Mouse (Mus musculus) common myeloid progenitor, adult 5-6 weeks (primary cell): ENCODE measurements around the gene AI837181. TPM values are rescaled to one million over a fixed set of nuclear protein-coding genes. Genes with fewer than 3 reads are reported as not detected.

ENCODE experiments used
- ATAC-seq: replicated peaks from 2 replicates; pipeline ENCODE4 v1.8.0; 2016; ENCODE audit warnings: low read depth, mild to moderate bottlenecking, moderate TSS enrichment, inconsistent platforms; ENCODE audit not compliant: poor library complexity, severe bottlenecking
- total RNA-seq: library from RNA; stranded (forward); fragments of 200-1000, 187-1606 nt; gene quantifications from 2 replicates; pipeline ENCODE4 v1.2.3, GENCODE M21; 2017

Gene AI837181
- total RNA-seq, 1 experiment from 2014 or later: 9.2 TPM

DNA sequence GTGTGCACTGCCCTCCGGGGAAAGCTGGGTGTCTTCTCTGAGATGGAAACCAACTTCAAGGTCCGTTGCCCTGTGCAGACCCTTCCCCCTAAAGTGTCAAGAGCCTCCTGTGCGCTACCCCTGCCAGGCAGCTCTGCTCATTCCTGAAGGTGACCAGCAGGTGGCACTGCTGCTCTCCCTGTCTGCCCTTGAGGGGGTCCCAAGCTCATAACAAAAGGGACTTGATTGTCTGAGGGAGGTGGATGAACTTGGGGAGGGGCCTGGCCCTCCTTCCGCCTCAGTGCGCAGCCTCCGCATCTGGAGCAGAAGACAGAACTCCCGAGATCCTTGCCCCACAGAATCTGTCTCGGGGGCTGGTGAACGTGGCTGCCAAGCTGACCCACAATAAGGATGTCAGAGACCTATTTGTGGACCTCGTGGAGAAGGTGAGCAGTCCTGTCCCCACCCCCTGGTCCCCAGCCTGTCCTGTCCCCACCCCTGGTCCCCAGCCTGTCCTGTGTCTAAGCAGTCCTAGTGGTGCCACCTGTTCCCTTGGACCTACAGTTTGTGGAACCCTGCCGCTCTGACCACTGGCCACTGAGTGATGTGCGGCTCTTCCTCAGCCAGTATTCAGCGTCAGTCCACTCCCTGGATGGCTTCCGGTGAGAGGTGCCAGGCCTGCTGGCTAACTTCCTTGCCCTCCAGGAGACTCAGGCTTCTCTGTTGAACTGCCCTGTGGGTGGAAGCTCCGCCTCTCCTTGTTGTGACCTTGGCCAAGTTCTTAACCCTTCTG, 39.0 kb downstream of the AI837181 start:
- ATAC-seq: no peak

DNA sequence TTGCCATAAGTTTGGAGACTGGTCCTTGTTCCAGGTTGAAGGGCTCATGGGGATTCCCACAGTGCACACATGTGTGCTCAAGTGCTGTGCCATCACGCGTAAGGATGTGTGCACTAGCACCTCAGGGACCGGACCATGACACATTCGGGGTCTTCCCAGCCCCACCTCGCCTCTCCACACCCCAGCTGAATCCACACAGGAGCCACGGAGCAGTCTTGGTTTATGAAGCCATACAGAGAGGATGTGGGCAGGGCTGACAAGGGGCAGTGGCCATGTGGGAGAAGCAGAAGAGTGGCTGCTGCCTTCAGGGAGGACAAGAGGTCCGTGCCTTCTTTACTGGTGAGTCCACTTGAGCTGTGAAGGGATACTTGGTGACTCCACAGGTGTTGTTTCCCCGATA, 40.1 kb downstream of the AI837181 start:
- no peak for ATAC-seq

DNA sequence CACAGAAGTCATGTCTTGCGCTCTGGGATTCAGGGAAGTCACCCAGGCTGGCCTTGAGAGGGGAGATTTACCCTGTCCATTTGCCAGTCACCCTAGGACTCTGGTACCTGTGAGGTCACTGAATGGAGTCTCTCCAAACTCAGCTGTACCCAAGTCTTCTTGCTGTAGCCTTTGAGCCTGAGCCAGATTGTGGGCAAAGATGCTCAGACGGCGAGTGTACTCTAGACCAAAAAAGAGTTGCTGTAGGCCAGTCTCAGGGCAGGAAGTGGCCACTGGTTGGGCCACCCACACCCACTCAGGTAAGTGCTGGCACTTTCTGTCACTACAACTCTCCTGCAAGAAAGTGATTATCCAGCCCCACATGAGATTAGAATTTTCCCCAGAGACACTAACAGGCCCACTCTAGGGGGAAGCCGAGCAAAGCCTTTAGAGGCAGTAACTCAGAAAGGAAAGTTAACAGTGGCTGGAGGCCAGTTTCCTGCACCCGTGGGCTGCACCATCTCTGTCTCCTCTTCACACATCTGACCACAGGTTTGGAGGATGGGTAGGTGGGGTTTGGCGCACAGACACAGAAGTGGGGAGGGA, 42.1 kb downstream of the AI837181 start:
- no peak for ATAC-seq

DNA sequence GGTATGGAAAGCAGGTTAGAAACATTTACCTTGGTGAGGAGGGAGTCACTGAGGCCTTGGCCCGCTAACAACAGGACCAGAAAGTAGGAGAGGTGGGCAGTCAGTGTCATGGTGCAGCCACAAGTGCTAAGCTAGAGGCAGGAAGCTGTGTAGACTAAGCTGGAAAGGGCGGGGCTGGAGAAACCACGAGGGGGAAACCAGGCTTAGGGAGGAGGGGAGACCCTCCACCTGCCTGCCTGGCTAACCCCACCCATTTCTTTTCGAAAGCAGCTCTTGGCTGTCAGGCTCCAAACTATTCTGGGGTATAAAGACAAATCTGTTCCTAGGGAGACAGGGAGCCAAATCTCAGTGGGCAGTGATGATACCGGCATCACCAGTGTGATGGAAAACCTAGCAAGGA, 43.4 kb downstream of the AI837181 start, which contains the start of gene Ctsw:
Ctsw (minus strand) TSS at position 134 of the 400 bp plus-strand sequence.
- ATAC-seq: peak; percentile 67

DNA sequence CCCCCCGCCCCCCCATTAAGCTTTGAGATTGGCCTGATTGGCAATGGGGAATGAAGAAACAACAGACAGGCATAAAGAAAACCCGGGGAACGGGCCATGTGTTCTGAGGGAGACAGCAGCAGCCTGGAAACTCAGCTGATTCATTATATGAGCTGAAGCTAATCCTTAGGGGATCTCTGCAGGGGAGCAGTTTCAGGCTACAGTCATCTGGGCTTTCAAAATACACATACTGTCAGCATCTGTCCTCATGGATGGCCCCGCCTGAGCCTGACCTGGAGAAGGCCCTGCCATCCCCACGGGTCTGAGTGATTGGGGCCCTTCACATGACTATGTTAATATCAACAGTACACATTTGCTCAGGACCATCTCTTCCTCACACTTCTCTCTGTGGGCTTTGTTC, 46.9 kb downstream of the AI837181 start:
- ATAC-seq: no peak

DNA sequence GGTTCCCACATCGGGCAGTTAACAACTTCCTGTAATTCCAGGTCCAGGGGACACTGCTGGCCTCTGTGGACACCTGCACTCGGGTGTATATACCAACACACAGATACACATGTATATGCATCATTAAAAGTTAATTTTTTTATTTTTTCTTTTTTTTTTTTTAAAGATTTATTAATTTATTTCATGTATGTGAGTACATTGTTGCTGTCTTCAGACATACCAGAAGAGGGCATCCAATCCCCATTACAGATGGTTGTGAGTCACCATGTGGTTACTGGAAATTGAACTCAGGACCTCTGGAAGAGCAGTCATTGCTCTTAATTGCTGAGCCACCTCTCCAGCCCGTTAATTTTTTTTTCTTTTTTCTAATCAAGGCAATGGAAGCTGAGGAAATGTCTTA, 47.9 kb downstream of the AI837181 start:
- ATAC-seq: no peak

DNA sequence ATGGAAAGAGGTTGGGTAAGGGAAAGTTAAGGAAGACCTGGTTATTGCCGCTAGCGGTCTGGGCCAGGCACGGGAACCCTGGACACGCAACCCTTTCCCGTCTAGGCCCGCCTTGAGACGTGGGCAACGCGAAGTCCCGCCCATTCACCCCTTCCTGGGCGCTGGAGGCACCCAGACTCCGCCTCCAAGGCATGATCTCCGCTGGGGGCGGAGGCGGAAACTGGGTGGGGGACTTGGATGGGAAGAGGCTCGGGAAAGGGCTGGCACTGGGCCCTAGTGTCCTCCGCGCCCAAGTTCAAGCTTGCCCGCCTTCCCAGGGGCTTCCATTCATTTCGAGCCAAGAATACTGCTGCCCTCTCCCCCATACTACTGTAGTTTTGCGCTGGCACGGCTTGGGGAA, 48.8 kb downstream of the AI837181 start, which contains the start of gene Efemp2:
Efemp2 (plus strand) TSS at position 235 of the 400 bp plus-strand sequence.
- ATAC-seq: no peak; the same call in 1 of the 2 replicates

DNA sequence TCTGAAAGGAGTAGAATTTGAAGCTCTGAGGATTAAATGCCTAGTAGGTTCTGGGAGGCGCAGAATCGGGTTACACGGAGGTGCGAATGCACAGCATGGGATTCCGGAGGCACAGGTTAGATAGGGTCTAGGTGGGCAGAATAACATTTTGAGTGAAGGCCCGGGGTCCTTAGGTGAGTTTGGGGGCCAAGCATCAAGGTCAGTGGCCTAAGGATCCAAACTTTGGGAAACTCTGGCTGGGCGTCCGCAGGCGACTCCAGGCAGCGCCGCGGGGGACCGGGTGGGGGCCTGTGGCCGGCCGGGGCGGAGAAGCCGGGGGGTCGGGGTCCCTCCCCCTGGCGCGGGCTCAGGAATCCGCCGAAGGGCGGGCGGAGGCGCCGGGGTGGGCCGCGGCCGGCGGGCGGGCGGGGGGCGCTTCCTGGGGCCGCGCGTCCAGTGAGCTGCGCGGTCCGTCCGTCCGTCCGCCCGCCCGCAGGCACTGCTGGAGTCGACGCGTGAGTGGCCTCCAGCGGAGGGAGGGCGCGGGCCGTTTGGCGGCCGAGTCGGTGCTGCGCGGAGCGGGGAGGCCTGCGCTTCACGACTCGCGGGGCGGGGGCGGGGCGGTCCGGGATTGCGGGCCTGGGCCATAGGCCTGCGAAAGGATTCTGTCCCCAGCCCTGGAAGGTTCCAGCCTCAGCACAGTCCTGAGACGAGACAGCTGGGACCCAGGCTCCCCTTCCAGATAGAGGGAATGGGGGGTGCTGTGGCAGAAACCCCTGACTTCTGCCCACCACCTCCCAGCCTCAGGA, 49.5 kb downstream of the AI837181 start:
- no peak; the same call in 1 of the 2 replicates for ATAC-seq

DNA sequence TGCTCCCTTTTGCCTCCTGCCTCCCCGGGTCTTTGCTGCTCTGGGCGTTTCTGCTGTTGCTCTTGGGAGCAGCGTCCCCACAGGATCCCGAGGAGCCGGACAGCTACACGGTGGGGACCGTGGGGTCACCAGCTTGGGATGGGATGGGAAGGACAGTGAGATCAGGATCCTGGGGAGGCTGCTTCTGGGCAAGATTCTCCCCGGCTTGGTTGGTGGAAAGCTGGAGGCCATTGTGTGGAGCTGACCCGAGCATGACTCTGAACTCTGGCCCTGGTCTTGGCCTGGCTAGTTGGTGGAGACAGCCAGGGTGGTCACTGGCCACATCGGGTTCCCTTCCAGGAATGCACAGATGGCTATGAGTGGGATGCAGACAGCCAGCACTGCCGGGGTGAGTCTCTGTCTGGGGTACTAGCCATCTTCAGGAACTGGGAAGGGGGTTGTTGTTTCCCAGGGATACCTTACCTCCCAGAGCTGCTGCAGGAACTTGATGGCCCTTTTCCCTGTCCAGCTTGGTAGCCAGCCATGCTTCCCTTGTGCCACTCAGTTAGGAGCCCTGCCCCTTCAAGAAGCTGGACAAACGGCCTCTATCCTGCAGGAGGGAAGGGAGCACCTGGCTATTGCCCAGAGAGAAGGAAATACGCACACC, 50.2 kb downstream of the AI837181 start:
- no peak for ATAC-seq

Other genes with a start within 250 kb of the AI837181 start
- gene Pacs1, start 152.0 kb upstream of the AI837181 start, total RNA-seq: 9.7 and 20.6 TPM in 2 replicates
- gene Sf3b2, start 129.7 kb upstream of the AI837181 start, total RNA-seq: 235 and 265 TPM in 2 replicates
- not detected in 2 replicates for gene Gal3st3, start 126.8 kb upstream of the AI837181 start, total RNA-seq
- gene Catsper1, start 89.4 kb upstream of the AI837181 start, total RNA-seq: not detected in 2 replicates
- not detected in 2 replicates for gene Cst6, start 75.6 kb upstream of the AI837181 start, total RNA-seq
- 60.0 and 61.7 TPM in 2 replicates for gene Eif1ad, start 58.4 kb upstream of the AI837181 start, total RNA-seq
- gene Banf1, start 58.0 kb upstream of the AI837181 start, total RNA-seq: 71.4 and 75.6 TPM in 2 replicates
- 93.3 and 103 TPM in 2 replicates for gene Sart1, start 36.4 kb upstream of the AI837181 start, total RNA-seq
- gene Tsga10ip, start 22.6 kb upstream of the AI837181 start, total RNA-seq: not detected in 2 replicates
- gene Drap1, start 165 bp upstream of the AI837181 start, total RNA-seq: 112 and 125 TPM in 2 replicates
- gene Fosl1, start 22.4 kb downstream of the AI837181 start, total RNA-seq: 0.63 and 0.78 TPM in 2 replicates
- 3.0 and 5.4 TPM in 2 replicates for gene Ccdc85b, start 32.8 kb downstream of the AI837181 start, total RNA-seq
- gene Fibp, start 35.5 kb downstream of the AI837181 start, total RNA-seq: 55.8 and 67.4 TPM in 2 replicates
- 1.0 and 2.0 TPM in 2 replicates for gene Ctsw, start 43.4 kb downstream of the AI837181 start, total RNA-seq
- 0.09 TPM in 1 of 2 replicates, not detected in the other for gene Efemp2, start 48.8 kb downstream of the AI837181 start, total RNA-seq
- gene Mus81, start 63.3 kb downstream of the AI837181 start, total RNA-seq: 20.7 and 26.9 TPM in 2 replicates
- 940 and 946 TPM in 2 replicates for gene Cfl1, start 65.3 kb downstream of the AI837181 start, total RNA-seq
- gene 1700020D05Rik, start 78.6 kb downstream of the AI837181 start, total RNA-seq: not detected in 2 replicates
- 1.3 and 2.9 TPM in 2 replicates for gene Snx32, start 85.4 kb downstream of the AI837181 start, total RNA-seq
- not detected in 2 replicates for gene Ovol1, start 135.5 kb downstream of the AI837181 start, total RNA-seq
- gene Ap5b1, start 142.9 kb downstream of the AI837181 start, total RNA-seq: 5.2 and 8.0 TPM in 2 replicates
- gene Rnaseh2c, start 176.7 kb downstream of the AI837181 start, total RNA-seq: 65.1 and 78.4 TPM in 2 replicates
- gene Kat5, start 185.1 kb downstream of the AI837181 start, total RNA-seq: 56.7 and 74.3 TPM in 2 replicates
- gene Rela, start 212.3 kb downstream of the AI837181 start, total RNA-seq: 34.8 and 44.1 TPM in 2 replicates
- gene Sipa1, start 238.6 kb downstream of the AI837181 start, total RNA-seq: 23.0 and 113 TPM in 2 replicates